Mouse (Mus musculus) ES-Bruce4 (cell line): ENCODE measurements around the gene Fbxl17.

Experiments used
- CTCF ChIP-seq: IDR thresholded peaks from one replicate; pipeline ENCODE4 v1.8.1; 2011; ENCODE audit warnings: low read depth, low read length
- POLR2A ChIP-seq: IDR thresholded peaks from one replicate; pipeline ENCODE4 v1.8.1; 2011; ENCODE audit warnings: low read length; ENCODE audit not compliant: insufficient read depth

- TF ChIP-seq CTCF (no peak), POLR2A (no peak)
These were observed 41.8 kb downstream of the Fbxl17 start for GRCm38 (mm10) chr17:63458052-63458451.
